Comparison of ENCODE assay signal across 8 mouse cellular contexts in genomic region chr13:43479024-43479705, GRCm38 (mm10). TPM values are rescaled to one million over a fixed set of nuclear protein-coding genes. Genes with fewer than 3 reads are reported as not detected.
DNase-seq lines count a peak whose midpoint lies in the region; ATAC-seq and TF ChIP-seq lines count a peak whose summit lies in the region.

No protein-coding gene starts in this region.

- no peak for TF ChIP-seq CTCF in E14TG2a.4 (conservative IDR thresholded peaks at IDR 0.05; ENCODE audit: low read length)
- TF ChIP-seq CTCF in liver, embryonic 14.5 days (IDR thresholded peaks at IDR 0.05; ENCODE audit: low read depth), result no peak

- H3K4me2 ChIP-seq in forebrain, embryonic 14.5 days (ENCODE audit: low read length), result peak overlapping the region; percentile 64
- peak overlapping the region; percentile 93 for H3K4me2 ChIP-seq in liver, embryonic 14.5 days (ENCODE audit: low read depth)

- H3K36me3 ChIP-seq in E14TG2a.4 (ENCODE audit: insufficient read depth, low read length), result no peaks in the 10 kb centered on the region
- no peaks in the 10 kb centered on the region for H3K36me3 ChIP-seq in forebrain, embryonic 14.5 days (ENCODE audit: control insufficient read depth, insufficient read depth, low read length)
- no peaks in the 10 kb centered on the region for H3K36me3 ChIP-seq in liver, embryonic 14.5 days (replicated peaks; ENCODE audit: control insufficient read depth, insufficient read depth, low read depth)

- peak overlapping the region; percentile 99 for H3K9ac ChIP-seq in forebrain, embryonic 14.5 days (ENCODE audit: low read length)
- peak overlapping the region; percentile 97 for H3K9ac ChIP-seq in liver, embryonic 14.5 days (replicated peaks)

- H3K4me1 ChIP-seq in E14TG2a.4 (replicated peaks; ENCODE audit: low read depth, low read length), result peaks cover 33% of the 10 kb centered on the region
- peaks cover 12% of the 10 kb centered on the region for H3K4me1 ChIP-seq in forebrain, embryonic 14.5 days (ENCODE audit: control insufficient read depth, insufficient read depth, low read length)
- H3K4me1 ChIP-seq in liver, embryonic 14.5 days (replicated peaks; ENCODE audit: control insufficient read depth in 2 of 2, insufficient read depth in 2 of 2, low read length in 1 of 2), result peaks cover 8 to 23% of the 10 kb centered on the region in 2 experiments

- TF ChIP-seq EP300 in liver, embryonic 14.5 days (IDR thresholded peaks at IDR 0.05; ENCODE audit: low read depth), result no peak

- 5% methylated on average over 6 of the region's 6 CpGs for WGBS in forebrain, embryonic 14.5 days
- WGBS in liver, embryonic 14.5 days (ENCODE audit: insufficient replicate concordance), result 17% methylated on average over 6 of the region's 6 CpGs

- no peak for ATAC-seq in forebrain, embryonic 14.5 days
- ATAC-seq in liver, embryonic 14.5 days (ENCODE audit: insufficient read depth), result no peak

- peak overlapping the region; percentile 90 for H3K4me3 ChIP-seq in E14TG2a.4 (replicated peaks; ENCODE audit: low read length)
- H3K4me3 ChIP-seq in forebrain, embryonic 14.5 days (ENCODE audit: low read depth, low read length), result peak overlapping the region; percentile 94
- H3K4me3 ChIP-seq in liver, embryonic 14.5 days (ENCODE audit: insufficient read depth in 1 of 2, low read depth in 2 of 2, low read length in 2 of 2), result peak overlapping the region; percentile 73 to 93

- no peaks in the 10 kb centered on the region for H3K9me3 ChIP-seq in E14TG2a.4 (ENCODE audit: low read length)
- no peaks in the 10 kb centered on the region for H3K9me3 ChIP-seq in forebrain, embryonic 14.5 days (replicated peaks; ENCODE audit: control insufficient read depth, low read length)
- H3K9me3 ChIP-seq in liver, embryonic 14.5 days (ENCODE audit: control insufficient read depth, low read length), result no peaks in the 10 kb centered on the region

- DNase-seq in heart, adult 11 months, result peak; percentile 21
- no peak for DNase-seq in heart, adult 9 months (ENCODE audit: low spot score in 2 of 2)
- DNase-seq in forebrain, embryonic 14.5 days (ENCODE audit: low spot score), result peak; percentile 52
- no peak for DNase-seq in liver, embryonic 14.5 days (ENCODE audit: low read depth in 3 of 3, low spot score in 3 of 3)
- no peak for DNase-seq in thymus, postnatal 4 days
- DNase-seq in adrenal gland, adult 2 months, result no peak
- DNase-seq in ovary, adult 18-20 months (ENCODE audit: low spot score), result no peak

- peaks cover 16% of the 10 kb centered on the region; the same call in 1 of the 2 replicates for H3K27me3 ChIP-seq in E14TG2a.4 (ENCODE audit: insufficient read depth, low read length)
- H3K27me3 ChIP-seq in forebrain, embryonic 14.5 days (replicated peaks; ENCODE audit: control insufficient read depth, insufficient read depth, low read length), result no peaks in the 10 kb centered on the region
- H3K27me3 ChIP-seq in liver, embryonic 14.5 days (ENCODE audit: control insufficient read depth, insufficient read depth, low read length), result no peaks in the 10 kb centered on the region

- H3K27ac ChIP-seq in forebrain, embryonic 14.5 days (ENCODE audit: low read depth, low read length), result 0 out of 2 replicates have a peak overlapping the region, but pooled peaks have one; percentile 4
- no peak overlapping the region for H3K27ac ChIP-seq in liver, embryonic 14.5 days

RNA-seq across cellular contexts. Expression of gene Ranbp9, which starts 1.9 kb away (rescaled TPM):
- 15.4 and 16.4 TPM in 2 replicates for polyA plus RNA-seq in forebrain, embryonic 14.5 days (2014; fragmentation: Nextera tagmentation; extraction: Ambion mirVana)
- 5.5 and 7.2 TPM in 2 replicates for polyA plus RNA-seq in liver, embryonic 14.5 days (2012; rRNA removed)
- polyA plus RNA-seq in liver, embryonic 14.5 days (2014; fragmentation: Nextera tagmentation; extraction: Ambion mirVana), result 3.6 and 3.7 TPM in 2 replicates
- 10 to 100 TPM; 54.0 to 82.3 TPM for total RNA-seq in adrenal gland, adult 2 months (2021)
- 26.0 and 50.8 TPM in 2 replicates for polyA plus RNA-seq in adrenal gland, adult 2 months (2012; rRNA removed)

Comparison
In these comparisons a context has a peak if more than half of its experiments do, and no peak if none do; other contexts are left out.
1. DNase-seq: peak in heart, adult 11 months (single experiment) and forebrain, embryonic 14.5 days (single experiment); none in heart, adult 9 months (0 of 2), liver, embryonic 14.5 days (0 of 3), thymus, postnatal 4 days (single experiment), adrenal gland, adult 2 months (single experiment) and ovary, adult 18-20 months (single experiment).
2. Peak in every context shown above with its lines, with median percentiles within 50 percentile points of each other: H3K4me3 ChIP-seq.